ENCODE assay signal across 13 mouse cellular contexts in genomic region chr4:134392595-134392994, GRCm38 (mm10). TPM values are rescaled to one million over a fixed set of nuclear protein-coding genes. Genes with fewer than 3 reads are reported as not detected.
DNase-seq lines count a peak whose midpoint lies in the region; ATAC-seq and TF ChIP-seq lines count a peak whose summit lies in the region.
"Had no signal": no experiment of that assay in that cellular context is flagged by ENCODE, and none has a peak within 500 bp of the region (broad histone marks: within the 10 kb centered on the region; RNA-seq: fewer than 3 reads in every experiment).

No protein-coding gene starts in this region.

- no peaks in the 10 kb centered on the region for H3K4me1 ChIP-seq in hindbrain, postnatal 0 days (ENCODE audit: insufficient read depth, low read length)
- H3K4me1 ChIP-seq in hindbrain, embryonic 16.5 days (ENCODE audit: control insufficient read depth, insufficient read depth, low read depth, low read length): peaks cover 9% of the 10 kb centered on the region
- H3K4me1 ChIP-seq in ES-Bruce4 (ENCODE audit: control insufficient read depth, insufficient read depth, low read length): peaks cover 1% of the 10 kb centered on the region
- H3K4me1 ChIP-seq in lung, postnatal 0 days (ENCODE audit: insufficient read depth, low read depth, low read length): no peaks in the 10 kb centered on the region

- TF ChIP-seq EP300 in ES-Bruce4 (IDR thresholded peaks at IDR 0.05; ENCODE audit: insufficient read depth, low read depth, low read length): no peak
- no peak for TF ChIP-seq EP300 in lung, postnatal 0 days (IDR thresholded peaks at IDR 0.05)

- H3K9me3 ChIP-seq in hindbrain, postnatal 0 days (ENCODE audit: low read length): no peaks in the 10 kb centered on the region
- 0 out of 2 replicates have a peak, but pooled peaks cover 2% of the 10 kb centered on the region for H3K9me3 ChIP-seq in hindbrain, embryonic 16.5 days (ENCODE audit: control insufficient read depth, low read length)
- no peaks in the 10 kb centered on the region; the same call in 1 of the 2 replicates for H3K9me3 ChIP-seq in ES-Bruce4 (replicated peaks; ENCODE audit: control insufficient read depth, insufficient read depth, low read length, poor library complexity, severe bottlenecking)
- H3K9me3 ChIP-seq in lung, postnatal 0 days (ENCODE audit: low read length): no peaks in the 10 kb centered on the region

- no peaks in the 10 kb centered on the region for H3K27me3 ChIP-seq in hindbrain, postnatal 0 days (ENCODE audit: insufficient read depth, low read length)
- no peaks in the 10 kb centered on the region for H3K27me3 ChIP-seq in hindbrain, embryonic 16.5 days (replicated peaks; ENCODE audit: control insufficient read depth, insufficient read depth, low read length)
- no peaks in the 10 kb centered on the region for H3K27me3 ChIP-seq in ES-Bruce4 (ENCODE audit: control insufficient read depth, insufficient read depth, low read length, poor library complexity, severe bottlenecking)
- H3K27me3 ChIP-seq in lung, postnatal 0 days (replicated peaks; ENCODE audit: insufficient read depth, low read length): no peaks in the 10 kb centered on the region

- 10% methylated on average over 7 of the region's 8 CpGs for WGBS in hindbrain, postnatal 0 days
- WGBS in hindbrain, embryonic 16.5 days: 6% methylated on average over 8 of the region's 8 CpGs
- 10% methylated on average over 8 of the region's 8 CpGs for WGBS in lung, postnatal 0 days

- H3K36me3 ChIP-seq in hindbrain, postnatal 0 days (ENCODE audit: insufficient read depth, low read length): no peaks in the 10 kb centered on the region
- H3K36me3 ChIP-seq in hindbrain, embryonic 16.5 days (ENCODE audit: control insufficient read depth, insufficient read depth, low read length): no peaks in the 10 kb centered on the region
- H3K36me3 ChIP-seq in ES-Bruce4 (ENCODE audit: control insufficient read depth, insufficient read depth, low read length, poor library complexity, severe bottlenecking): no peaks in the 10 kb centered on the region
- no peaks in the 10 kb centered on the region for H3K36me3 ChIP-seq in lung, postnatal 0 days (ENCODE audit: insufficient read depth, low read length)

- no peak overlapping the region for H3K4me3 ChIP-seq in hindbrain, postnatal 0 days (ENCODE audit: low read length)
- H3K4me3 ChIP-seq in hindbrain, embryonic 16.5 days (ENCODE audit: low read length): no peak overlapping the region
- H3K4me3 ChIP-seq in ES-Bruce4 (ENCODE audit: low read depth, low read length): peak overlapping the region; percentile 56
- no peak overlapping the region for H3K4me3 ChIP-seq in lung, postnatal 0 days (ENCODE audit: low read depth, low read length)
- H3K4me3 ChIP-seq: gastrocnemius, adult 2 months had no signal

- TF ChIP-seq CTCF in hindbrain, postnatal 0 days (IDR thresholded peaks at IDR 0.05; ENCODE audit: low read depth): no peak
- TF ChIP-seq CTCF in ES-Bruce4 (IDR thresholded peaks at IDR 0.05; ENCODE audit: low read depth, low read length): no peak
- TF ChIP-seq CTCF in lung, postnatal 0 days (IDR thresholded peaks at IDR 0.05): no peak; the same call in 1 of the 2 replicates

- H3K9ac ChIP-seq in hindbrain, postnatal 0 days (replicated peaks; ENCODE audit: low read length): no peak overlapping the region
- no peak overlapping the region for H3K9ac ChIP-seq in hindbrain, embryonic 16.5 days (ENCODE audit: low read depth, low read length)
- H3K9ac ChIP-seq in ES-Bruce4 (ENCODE audit: low read depth, poor library complexity, severe bottlenecking): no peak overlapping the region
- no peak overlapping the region for H3K9ac ChIP-seq in lung, postnatal 0 days (replicated peaks; ENCODE audit: low read depth)

- no peak for TF ChIP-seq POLR2A in ES-Bruce4 (IDR thresholded peaks at IDR 0.05; ENCODE audit: insufficient read depth, low read length)

- peak; percentile 62 for DNase-seq in hindbrain, postnatal 0 days (ENCODE audit: low spot score)
- DNase-seq in T-cell, adult 2 months (ENCODE audit: low spot score): peak; percentile 51
- peak; percentile 92 for DNase-seq in lung, postnatal 0 days (ENCODE audit: low spot score)
- DNase-seq in spleen, postnatal 14 days (ENCODE audit: low spot score in 2 of 2): no peak
- DNase-seq in gastrocnemius, postnatal 36 days: no peak
- DNase-seq in spleen, adult 18-20 months: no peak
- DNase-seq: cerebellum, postnatal 36 days; gastrocnemius, adult 2 months; kidney, postnatal 14 days had no signal

- ATAC-seq in hindbrain, postnatal 0 days: no peak
- no peak for ATAC-seq in hindbrain, embryonic 16.5 days
- ATAC-seq in lung, postnatal 0 days: peak; percentile 29; the same call in 1 of the 2 replicates
- ATAC-seq: activated CD4-positive, CD25-positive, alpha-beta regulatory T cell, adult 4 months had no signal

- H3K27ac ChIP-seq in hindbrain, postnatal 0 days: no peak overlapping the region
- H3K27ac ChIP-seq in hindbrain, embryonic 16.5 days (ENCODE audit: low read depth, low read length): no peak overlapping the region; the same call in 1 of the 2 replicates
- no peak overlapping the region for H3K27ac ChIP-seq in ES-Bruce4 (ENCODE audit: insufficient read depth, low read length)
- no peak overlapping the region for H3K27ac ChIP-seq in lung, postnatal 0 days (ENCODE audit: low read length)
- H3K27ac ChIP-seq: gastrocnemius, adult 2 months had no signal

- intact Hi-C loops in gastrocnemius, postnatal 36 days (cut with DNase I): no loop called here

- no peak overlapping the region for H3K4me2 ChIP-seq in hindbrain, postnatal 0 days (ENCODE audit: low read depth, low read length)
- no peak overlapping the region for H3K4me2 ChIP-seq in hindbrain, embryonic 16.5 days (ENCODE audit: low read length)
- no peak overlapping the region for H3K4me2 ChIP-seq in lung, postnatal 0 days (replicated peaks; ENCODE audit: low read depth, low read length)

RNA-seq across cellular contexts. Expression of gene Pafah2, which starts 3.5 kb away (rescaled TPM):
- total RNA-seq in hindbrain, postnatal 0 days (2014; rRNA removed): 12.1 and 17.9 TPM in 2 replicates
- 5.3 and 6.7 TPM in 2 replicates for polyA plus RNA-seq in hindbrain, postnatal 0 days (2015; fragmentation: Nextera tagmentation; extraction: Ambion mirVana)
- polyA plus RNA-seq in hindbrain, embryonic 16.5 days (2015; fragmentation: Nextera tagmentation; extraction: Ambion mirVana): 7.8 and 8.5 TPM in 2 replicates
- 16.4 and 16.5 TPM in 2 replicates for polyA plus RNA-seq in ES-Bruce4 (2011; ENCODE audit: insufficient read depth, insufficient read length, low read depth, missing spikeins)
- 14.1 and 16.2 TPM in 2 replicates for polyA plus RNA-seq in lung, postnatal 0 days (2015; fragmentation: Nextera tagmentation; extraction: Ambion mirVana)
- total RNA-seq in gastrocnemius, postnatal 36 days (2021): 1 to 10 TPM; 1.8 to 4.0 TPM

RNA-seq across cellular contexts. Expression of gene Extl1, which starts 8.9 kb away (rescaled TPM):
- 0.54 and 1.8 TPM in 2 replicates for total RNA-seq in hindbrain, postnatal 0 days (2014; rRNA removed)
- 0.39 and 0.66 TPM in 2 replicates for polyA plus RNA-seq in hindbrain, postnatal 0 days (2015; fragmentation: Nextera tagmentation; extraction: Ambion mirVana)
- 0.65 and 0.66 TPM in 2 replicates for polyA plus RNA-seq in hindbrain, embryonic 16.5 days (2015; fragmentation: Nextera tagmentation; extraction: Ambion mirVana)
- polyA plus RNA-seq in ES-Bruce4 (2011; ENCODE audit: insufficient read depth, insufficient read length, low read depth, missing spikeins): 3.3 and 3.9 TPM in 2 replicates
- 0.82 and 1.3 TPM in 2 replicates for polyA plus RNA-seq in lung, postnatal 0 days (2015; fragmentation: Nextera tagmentation; extraction: Ambion mirVana)
- total RNA-seq in gastrocnemius, postnatal 36 days (2021): 10 to 100 TPM; 25.9 to 29.9 TPM

RNA-seq across cellular contexts. Expression of gene Slc30a2, which starts 49.6 kb away (rescaled TPM):
- total RNA-seq in hindbrain, postnatal 0 days (2014; rRNA removed): 0.43 TPM in 1 of 2 replicates, not detected in the other
- polyA plus RNA-seq in hindbrain, postnatal 0 days (2015; fragmentation: Nextera tagmentation; extraction: Ambion mirVana): 0.09 and 0.18 TPM in 2 replicates
- polyA plus RNA-seq in hindbrain, embryonic 16.5 days (2015; fragmentation: Nextera tagmentation; extraction: Ambion mirVana): 0.17 and 0.25 TPM in 2 replicates
- 3.9 and 4.9 TPM in 2 replicates for polyA plus RNA-seq in ES-Bruce4 (2011; ENCODE audit: insufficient read depth, insufficient read length, low read depth, missing spikeins)
- polyA plus RNA-seq in lung, postnatal 0 days (2015; fragmentation: Nextera tagmentation; extraction: Ambion mirVana): 0.79 and 1.1 TPM in 2 replicates
- 10 to 100 TPM in 1 of 2 experiments, 1 to 10 TPM in 1; 3.8 to 22.3 TPM for total RNA-seq in gastrocnemius, postnatal 36 days (2021)
- total RNA-seq: left cerebral cortex, postnatal 36 days had no signal

Comparison
In these comparisons a context has a peak if more than half of its experiments do, and no peak if none do; other contexts are left out.
1. DNase-seq: peak in hindbrain, postnatal 0 days (single experiment), T-cell, adult 2 months (single experiment) and lung, postnatal 0 days (single experiment); none in spleen, postnatal 14 days (0 of 2), gastrocnemius, postnatal 36 days (0 of 2) and spleen, adult 18-20 months (0 of 2).